Mouse (Mus musculus) B cell, adult 62 days (primary cell): Measurements from ENCODE around the gene Slc2a4. TPM values are rescaled to one million over a fixed set of nuclear protein-coding genes. Genes with fewer than 3 reads are reported as not detected.

Experiments used
- total RNA-seq: library from RNA; stranded (reverse); gene quantifications from 4 replicates; pipeline ENCODE4 v1.2.4, GENCODE M21; 2023

Slc2a4 gene
- not detected in 4 replicates for total RNA-seq

DNA sequence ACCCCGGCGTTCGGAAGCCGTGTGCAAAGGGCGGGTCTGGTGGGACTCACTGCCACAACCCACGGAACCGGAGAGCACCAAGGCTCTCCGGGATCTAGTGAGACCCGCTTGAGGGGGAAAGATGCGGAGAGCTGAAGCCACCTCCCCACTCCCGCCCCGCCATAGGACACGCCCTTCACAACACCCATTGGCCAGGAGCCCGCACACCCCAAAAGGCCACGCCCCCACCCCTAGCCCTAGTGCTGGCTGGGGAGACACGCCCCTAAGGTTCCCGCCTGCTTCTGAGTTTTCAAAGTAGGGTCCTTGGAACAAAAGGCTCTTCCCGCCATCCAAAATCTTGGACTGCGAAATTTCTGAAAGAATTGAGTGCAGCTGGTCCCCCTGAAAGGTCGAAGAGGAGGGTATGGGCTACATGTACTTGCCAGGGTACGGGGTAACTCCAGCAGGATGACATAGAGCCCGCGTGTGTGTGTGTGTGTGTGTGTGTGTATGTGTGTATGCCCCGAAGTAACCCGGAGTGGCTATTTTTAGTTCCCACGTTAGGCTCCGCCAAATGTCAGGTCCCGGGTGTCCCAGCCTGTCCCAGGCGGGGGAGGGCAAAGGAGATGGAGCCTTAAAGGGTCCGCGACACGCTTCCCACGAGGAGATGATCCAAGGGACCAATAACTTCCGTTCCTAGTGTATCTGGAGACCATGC is at the start of gene Slc2a4:
Gene Slc2a4, minus strand, starts transcription at position 123 of the 697 bp plus-strand sequence.

DNA sequence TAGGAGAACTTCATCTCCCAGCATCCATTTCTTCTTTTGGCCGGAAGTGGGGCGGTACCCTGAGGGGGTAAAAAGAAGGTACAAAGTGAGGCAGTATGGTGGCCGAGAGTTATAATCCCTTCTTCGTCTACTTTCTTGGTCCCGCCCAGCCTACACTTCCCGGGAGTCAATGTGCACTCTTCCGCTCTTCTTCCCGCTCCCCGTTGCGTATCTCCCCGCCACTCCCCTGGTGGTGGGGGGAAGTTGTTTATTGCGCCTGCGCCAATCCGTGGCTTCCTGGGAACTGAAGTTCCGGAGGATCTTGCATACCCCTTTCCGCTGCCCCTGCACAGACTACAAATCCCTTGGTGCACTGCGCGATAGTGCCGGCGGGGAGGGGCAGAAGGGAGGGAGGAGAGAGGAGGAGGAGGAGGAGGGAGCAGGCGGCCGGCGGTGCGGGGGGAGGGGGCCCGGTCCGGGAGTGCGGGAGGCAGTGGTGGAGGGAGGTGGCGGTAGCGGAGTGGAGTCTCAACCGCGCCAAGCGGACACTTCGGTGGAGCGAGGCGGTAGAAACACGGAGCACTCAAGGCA is 47.5 kb upstream of the Slc2a4 start, which contains the start of gene Phf23:
Gene Phf23, plus strand, starts transcription at position 387 of the 570 bp plus-strand sequence.

DNA sequence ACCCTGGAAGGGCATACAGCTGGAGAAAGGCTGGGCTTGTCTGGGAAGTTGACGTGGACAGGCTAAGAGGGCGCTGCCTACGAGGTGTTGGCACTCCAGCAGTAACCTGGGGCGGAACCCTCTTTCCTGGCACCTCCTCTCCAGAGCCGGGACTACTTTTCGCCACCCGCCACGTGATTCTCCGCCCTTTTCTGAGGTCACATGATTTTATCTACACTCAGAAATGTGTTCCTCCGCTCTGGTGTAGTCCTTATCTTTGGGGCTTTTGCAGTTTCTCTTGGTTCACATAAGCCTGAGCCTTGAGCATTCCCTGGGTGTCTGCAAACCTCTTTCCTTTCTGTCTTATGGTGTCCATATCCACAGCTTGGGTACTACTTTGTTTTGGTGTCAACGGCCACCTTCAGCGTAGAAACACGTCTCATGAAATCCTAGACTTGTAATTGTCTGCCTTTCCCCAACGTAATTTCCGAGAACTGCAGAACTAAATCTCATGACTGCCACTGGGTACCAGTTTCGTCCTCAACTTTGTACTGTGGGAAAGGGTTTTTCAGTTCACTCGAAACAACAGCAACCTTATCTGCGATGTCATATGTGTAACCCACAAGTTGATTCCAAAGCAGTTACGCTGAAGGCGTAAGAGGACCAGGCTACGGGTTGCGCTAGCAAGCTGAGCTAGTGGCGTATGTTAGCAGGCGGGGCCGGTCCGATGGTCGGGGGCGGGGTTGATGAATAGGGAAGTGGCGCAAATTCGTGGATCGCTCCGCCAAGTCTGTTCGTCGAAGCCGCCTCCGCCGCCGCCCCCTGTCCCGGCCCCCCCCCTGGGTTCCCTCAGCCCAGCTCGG is 43.1 kb upstream of the Slc2a4 start, which contains the start of gene Gabarap:
Gene Gabarap, plus strand, starts transcription at position 294 of the 842 bp plus-strand sequence.

DNA sequence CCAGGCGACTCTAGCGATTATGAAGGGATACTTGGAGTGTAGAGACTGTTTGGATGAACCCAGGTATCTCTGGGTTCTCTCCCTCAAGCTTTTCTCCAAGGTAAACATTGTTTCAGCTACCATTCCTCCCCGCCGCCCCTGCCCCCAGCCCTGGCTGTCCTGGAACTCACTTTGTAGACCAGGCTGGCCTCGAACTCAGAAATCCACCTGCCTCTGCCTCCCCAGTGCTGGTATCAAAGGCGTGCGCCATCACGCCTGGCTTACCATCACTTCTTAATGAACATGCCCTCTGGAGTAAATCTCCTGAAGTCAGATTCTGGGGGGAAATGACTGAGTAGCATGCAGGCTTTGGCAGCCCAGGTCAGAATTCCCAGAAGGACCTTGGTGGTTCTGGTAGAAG is 34.2 kb upstream of the Slc2a4 start, which contains the start of gene Elp5:
Gene Elp5, minus strand, starts transcription at position 293 of the 400 bp plus-strand sequence.

DNA sequence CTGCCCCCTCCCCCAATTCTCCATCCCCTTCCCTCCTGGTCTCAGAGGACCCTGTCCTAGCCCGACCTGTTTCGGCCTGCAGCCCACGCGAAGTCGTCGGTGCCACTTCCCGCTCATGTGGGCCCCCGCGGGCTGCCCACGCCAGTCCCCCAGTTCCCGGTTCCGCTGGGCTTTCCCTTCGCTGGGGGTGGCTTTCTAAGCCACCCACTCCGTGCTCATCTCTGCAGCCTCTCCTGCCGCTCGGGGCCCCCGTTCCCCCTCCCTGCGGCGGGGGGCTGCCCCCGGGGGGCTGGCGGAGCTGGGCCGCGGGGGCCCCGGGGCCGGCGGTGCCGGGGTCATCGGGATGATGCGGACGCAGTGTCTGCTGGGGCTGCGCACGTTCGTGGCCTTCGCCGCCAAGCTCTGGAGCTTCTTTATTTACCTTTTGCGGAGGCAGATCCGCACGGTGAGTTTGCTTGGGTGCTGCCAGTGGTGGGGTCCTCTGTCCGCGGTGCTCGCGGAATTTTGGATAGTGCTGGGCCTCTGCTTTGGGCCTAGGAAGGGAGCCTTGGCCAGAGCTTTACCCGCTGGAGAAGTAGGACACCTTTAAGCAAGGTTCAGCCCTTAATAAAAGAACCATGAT is 33.3 kb upstream of the Slc2a4 start, which contains the start of gene Ctdnep1:
Gene Ctdnep1, plus strand, starts transcription at position 16 of the 622 bp plus-strand sequence.

DNA sequence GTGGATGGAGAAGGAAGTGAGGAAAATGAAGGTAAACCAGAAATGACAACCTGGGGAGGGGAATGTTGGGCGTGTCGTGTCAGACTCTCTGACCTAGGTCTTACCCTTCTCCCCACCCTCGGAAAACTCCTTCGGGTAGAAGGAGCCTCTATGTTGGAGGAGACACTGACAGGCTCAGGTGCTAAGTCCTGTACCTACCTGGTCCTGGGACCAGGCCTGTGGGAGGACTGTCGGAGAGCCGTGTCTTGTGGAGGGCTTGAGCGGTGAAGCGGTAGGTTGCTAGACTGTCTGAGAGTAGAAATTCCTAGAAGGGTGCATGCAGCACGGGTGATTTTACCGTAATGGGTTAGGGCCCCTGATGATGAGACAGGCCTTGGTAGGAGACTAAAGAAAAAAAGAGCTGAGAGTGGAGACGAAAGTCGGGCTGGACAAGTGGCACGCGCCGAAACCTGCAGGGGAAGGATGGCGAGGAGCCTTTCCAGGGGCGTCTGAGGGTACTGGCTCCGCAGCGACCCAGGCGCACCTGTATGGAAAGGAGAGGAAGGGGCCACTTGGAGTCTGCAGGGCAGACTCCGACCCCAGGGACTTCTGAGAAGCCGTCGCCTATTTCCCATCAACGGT is 16.8 kb upstream of the Slc2a4 start, which contains the start of gene Cldn7:
Gene Cldn7, plus strand, starts transcription at position 130 of the 621 bp plus-strand sequence.

DNA sequence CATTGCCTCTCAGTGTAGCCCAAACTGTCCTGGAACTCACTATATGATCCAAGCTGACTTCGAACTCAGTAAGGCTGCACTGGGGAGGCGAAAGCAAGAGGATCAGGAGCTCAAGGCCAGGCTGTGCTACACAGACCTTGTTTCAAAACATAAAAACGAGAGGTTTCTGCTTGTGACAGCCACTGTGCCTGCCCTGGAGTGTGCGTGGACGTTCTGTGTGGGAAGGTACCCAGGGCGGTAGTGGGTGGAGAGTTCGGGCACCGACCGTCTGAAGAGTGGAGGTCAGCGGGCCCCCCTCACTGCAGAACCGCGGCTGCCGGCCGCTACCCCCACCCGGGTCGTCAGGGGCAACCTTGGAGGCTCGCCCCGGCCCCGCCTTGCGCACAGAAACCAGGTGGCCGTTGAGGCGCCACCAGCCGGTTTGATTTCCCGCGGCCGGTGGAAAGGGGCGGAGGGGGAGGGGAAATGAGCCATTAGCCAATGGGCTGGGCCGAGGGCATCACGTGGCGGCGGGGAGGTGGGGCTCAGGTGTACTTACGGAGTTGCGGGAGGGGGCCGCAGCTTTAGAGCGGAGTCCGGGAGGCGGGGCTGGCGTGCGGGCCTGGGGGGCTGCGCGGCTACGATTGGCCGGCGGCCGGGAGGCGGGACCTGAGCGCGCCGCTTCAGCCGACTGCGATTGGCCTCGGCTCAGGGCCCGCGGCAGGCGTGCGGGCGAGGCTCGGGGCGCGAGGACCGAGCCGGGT is 12.7 kb downstream of the Slc2a4 start, which contains the start of gene Ybx2:
Gene Ybx2, plus strand, starts transcription at position 660 of the 743 bp plus-strand sequence.

DNA sequence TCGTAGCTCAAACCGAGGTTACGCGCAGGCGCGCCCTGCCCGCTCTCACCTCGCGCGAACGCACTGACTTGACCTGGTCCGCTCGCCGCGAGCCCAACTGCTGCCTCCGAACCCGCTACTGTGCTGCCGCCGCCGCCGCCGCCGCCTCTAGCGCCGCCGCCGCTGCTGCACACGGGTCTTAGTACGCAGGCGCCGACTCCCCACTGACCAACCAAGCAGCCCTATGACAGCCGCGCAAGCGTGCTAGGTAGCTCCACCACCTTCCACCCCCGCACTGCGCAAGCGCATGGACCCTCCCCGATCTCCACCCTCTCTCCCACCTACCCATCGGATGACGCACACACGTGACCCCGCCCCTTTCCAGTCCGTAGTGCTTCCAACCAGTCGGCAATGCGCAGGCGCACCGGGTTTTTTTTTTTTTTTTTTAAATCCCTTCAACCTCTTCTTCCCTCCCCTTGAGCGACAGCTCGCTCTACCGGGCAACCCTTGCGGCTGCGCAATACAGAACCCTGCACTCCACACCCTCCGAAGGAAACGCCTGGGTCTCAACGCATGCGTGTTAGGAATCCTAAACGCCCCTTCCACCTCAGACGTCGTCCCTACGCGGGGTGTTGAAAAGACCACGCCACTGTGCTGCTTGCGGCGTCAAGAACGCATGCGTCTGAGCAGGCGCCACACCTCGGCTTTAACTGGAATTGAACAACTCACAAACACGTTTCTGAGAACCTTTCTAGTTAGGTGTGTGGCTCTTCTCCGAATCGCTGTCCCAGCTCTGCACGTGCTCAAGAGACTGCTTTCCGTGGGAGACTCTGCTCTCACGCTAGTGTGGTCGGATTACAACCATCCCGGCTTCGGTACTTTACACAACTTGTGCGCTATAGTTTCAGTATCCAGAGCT is 26.6 kb downstream of the Slc2a4 start, which contains the start of gene Eif5a:
Gene Eif5a, minus strand, starts transcription at position 845 of the 898 bp plus-strand sequence.

DNA sequence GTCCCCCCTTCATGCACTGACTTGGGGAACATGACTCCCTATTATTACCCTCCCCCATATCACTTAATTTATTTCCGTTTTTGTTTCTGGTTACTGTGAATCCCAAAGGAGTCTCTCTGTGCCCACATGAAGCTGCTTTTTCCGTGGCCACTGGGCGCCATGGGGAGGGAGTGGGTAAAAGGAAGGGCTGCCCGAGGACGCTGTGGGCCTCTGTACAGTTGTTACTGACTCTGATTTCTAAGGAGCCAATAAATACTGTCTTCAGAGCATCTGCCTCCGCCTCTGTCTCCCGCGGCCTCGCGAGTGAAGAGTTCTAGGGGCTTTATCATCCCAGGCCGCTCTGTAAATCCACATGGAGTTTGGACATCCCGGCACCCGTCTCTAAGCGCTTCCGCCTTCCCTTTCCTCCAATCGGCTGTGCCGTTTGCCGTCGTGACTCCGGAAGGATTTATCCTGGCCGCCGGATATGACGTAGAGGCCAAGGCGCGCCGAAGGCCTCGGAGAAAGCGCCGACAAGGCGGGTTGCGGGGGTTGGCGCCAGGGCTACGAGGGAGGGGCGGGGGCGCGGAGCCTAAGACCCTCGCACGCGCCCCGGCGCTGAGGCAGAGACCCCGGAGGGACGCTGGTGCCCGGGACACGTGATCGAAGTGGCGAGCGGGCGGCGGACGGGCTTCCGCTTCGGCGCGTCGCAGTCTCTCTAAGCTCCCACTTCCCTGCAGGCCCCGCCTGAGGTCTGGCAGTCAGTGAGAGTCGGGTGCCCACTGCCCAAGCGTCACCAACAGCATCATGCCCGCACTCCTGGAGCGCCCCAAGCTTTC is 34.2 kb downstream of the Slc2a4 start, which contains the start of gene Gps2:
Gene Gps2, plus strand, starts transcription at position 335 of the 818 bp plus-strand sequence.

DNA sequence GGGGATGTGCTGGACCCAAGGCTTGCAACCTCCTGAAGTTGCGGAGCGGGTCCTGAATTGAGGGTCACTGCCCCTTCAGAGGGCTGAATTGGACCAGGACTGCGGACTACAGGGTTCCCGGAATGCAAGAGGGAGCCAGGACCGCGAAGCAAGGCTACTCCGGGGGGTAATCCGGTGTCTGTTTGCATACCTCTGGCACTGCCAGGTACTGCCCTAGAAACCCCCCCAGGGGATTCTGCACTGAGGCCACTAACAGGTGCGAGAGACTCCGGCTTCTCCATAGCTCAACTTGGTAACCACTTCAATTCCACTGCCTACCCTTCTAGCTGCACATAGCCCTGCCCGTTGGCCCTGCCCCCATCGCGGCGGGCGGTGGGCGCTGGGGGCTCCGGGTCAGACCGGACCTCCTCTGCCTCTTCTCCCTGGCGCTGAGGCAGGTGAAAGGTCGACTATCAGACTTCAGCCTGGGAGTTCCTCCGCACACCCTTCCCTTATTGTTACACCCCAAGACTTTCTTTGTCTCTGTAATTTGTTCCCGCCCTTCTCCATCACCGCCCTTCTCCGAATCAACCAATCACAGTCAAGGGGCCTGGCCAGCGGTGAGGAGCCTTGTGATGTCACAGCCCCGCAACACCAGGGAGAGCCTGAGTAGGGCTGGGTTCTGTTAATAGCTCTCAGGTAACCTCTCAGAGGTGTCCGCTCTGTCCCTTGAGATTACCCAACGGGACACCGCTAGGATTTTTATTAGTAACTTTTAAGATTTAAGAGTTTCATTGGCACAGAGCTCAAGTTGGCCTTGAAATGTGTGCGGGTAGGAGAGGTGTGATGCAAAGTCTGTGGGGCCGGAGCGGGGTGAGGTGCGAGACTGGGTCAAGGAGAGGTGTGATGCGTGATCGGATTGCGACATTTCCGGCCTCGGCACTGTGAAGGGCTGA is 47.2 kb downstream of the Slc2a4 start, which contains the start of the genes 2810408A11Rik and Neurl4:
Gene 2810408A11Rik, minus strand, starts transcription at position 517 of the 935 bp plus-strand sequence.
Gene Neurl4, plus strand, starts transcription at position 602 of the 935 bp plus-strand sequence.

DNA sequence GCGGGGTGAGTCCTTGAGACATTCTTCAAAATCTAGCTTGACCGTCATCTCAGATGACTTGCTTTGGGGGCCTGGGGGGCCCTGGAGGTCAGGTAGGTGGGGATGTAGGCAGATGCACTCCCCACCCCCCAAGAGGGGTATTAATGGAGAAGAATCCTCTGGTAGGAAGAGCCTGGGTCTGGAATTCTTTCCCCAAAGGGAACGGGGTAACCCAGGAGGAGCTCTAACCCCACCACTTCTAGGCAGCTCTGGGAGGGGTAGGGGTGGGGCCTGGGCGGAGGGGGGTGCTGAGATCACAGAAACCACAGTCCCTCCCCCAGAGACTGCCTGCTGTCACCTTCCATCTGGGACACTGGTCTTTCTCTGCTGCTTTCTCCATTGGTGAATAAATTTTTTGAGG is 52.7 kb downstream of the Slc2a4 start, which contains the start of gene Acap1:
Gene Acap1, minus strand, starts transcription at position 249 of the 400 bp plus-strand sequence.

Other genes with a start within 250 kb of the Slc2a4 start
- 227 to 251 TPM (median 238 TPM) in 4 replicates for gene Polr2a, start 189.6 kb downstream of the Slc2a4 start, total RNA-seq
- gene Slc35g3, start 186.2 kb downstream of the Slc2a4 start, total RNA-seq = not detected in 4 replicates
- gene Zbtb4, start 182.3 kb downstream of the Slc2a4 start, total RNA-seq = 62.1 to 72.6 TPM (median 65.4 TPM) in 4 replicates
- gene Chrnb1, start 152.2 kb downstream of the Slc2a4 start, total RNA-seq = 7.8 to 14.5 TPM (median 12.0 TPM) in 4 replicates
- gene Fgf11, start 146.3 kb downstream of the Slc2a4 start, total RNA-seq = 0.21 to 0.22 TPM in 2 of 4 replicates, not detected in the others
- 0.30 TPM in 1 of 4 replicates, not detected in the others for gene Tmem102, start 142.6 kb downstream of the Slc2a4 start, total RNA-seq
- gene Gm39566, start 132.9 kb downstream of the Slc2a4 start, total RNA-seq = not detected in 4 replicates
- not detected in 4 replicates for gene Spem2, start 129.7 kb downstream of the Slc2a4 start, total RNA-seq
- not detected in 4 replicates for gene Spem1, start 126.0 kb downstream of the Slc2a4 start, total RNA-seq
- 0.27 to 1.5 TPM (median 0.32 TPM) in 4 replicates for gene Nlgn2, start 110.4 kb downstream of the Slc2a4 start, total RNA-seq
- gene Tmem256, start 109.7 kb downstream of the Slc2a4 start, total RNA-seq = 29.5 to 37.7 TPM (median 32.6 TPM) in 4 replicates
- gene Plscr3, start 101.8 kb downstream of the Slc2a4 start, total RNA-seq = 9.9 to 12.6 TPM (median 11.5 TPM) in 4 replicates
- not detected in 4 replicates for gene Tnk1, start 89.5 kb downstream of the Slc2a4 start, total RNA-seq
- not detected in 4 replicates for gene Tmem95, start 70.2 kb downstream of the Slc2a4 start, total RNA-seq
- gene Kctd11, start 66.8 kb downstream of the Slc2a4 start, total RNA-seq = 1.3 to 2.6 TPM (median 2.3 TPM) in 4 replicates
- gene Acap1, start 52.6 kb downstream of the Slc2a4 start, total RNA-seq = 473 to 501 TPM (median 485 TPM) in 4 replicates
- 1.2 to 3.5 TPM (median 2.0 TPM) in 4 replicates for gene 2810408A11Rik, start 47.2 kb downstream of the Slc2a4 start, total RNA-seq
- gene Neurl4, start 47.1 kb downstream of the Slc2a4 start, total RNA-seq = 51.5 to 76.4 TPM (median 73.4 TPM) in 4 replicates
- gene Gps2, start 34.3 kb downstream of the Slc2a4 start, total RNA-seq = 144 to 150 TPM (median 147 TPM) in 4 replicates
- gene Eif5a, start 26.2 kb downstream of the Slc2a4 start, total RNA-seq = 337 to 380 TPM (median 350 TPM) in 4 replicates
- gene Ybx2, start 12.4 kb downstream of the Slc2a4 start, total RNA-seq = not detected in 4 replicates
- gene Cldn7, start 16.6 kb upstream of the Slc2a4 start, total RNA-seq = not detected in 4 replicates
- 87.5 to 123 TPM (median 99.1 TPM) in 4 replicates for gene Ctdnep1, start 33.0 kb upstream of the Slc2a4 start, total RNA-seq
- gene Elp5, start 34.3 kb upstream of the Slc2a4 start, total RNA-seq = 49.4 to 55.9 TPM (median 52.5 TPM) in 4 replicates
- 285 to 331 TPM (median 318 TPM) in 4 replicates for gene Gabarap, start 43.0 kb upstream of the Slc2a4 start, total RNA-seq
- 48.3 to 52.7 TPM (median 51.4 TPM) in 4 replicates for gene Phf23, start 47.6 kb upstream of the Slc2a4 start, total RNA-seq
- gene Dvl2, start 52.4 kb upstream of the Slc2a4 start, total RNA-seq = 51.2 to 61.3 TPM (median 58.7 TPM) in 4 replicates
- 44.6 to 55.5 TPM (median 48.8 TPM) in 4 replicates for gene Acadvl, start 67.2 kb upstream of the Slc2a4 start, total RNA-seq
- gene Dlg4, start 68.8 kb upstream of the Slc2a4 start, total RNA-seq = 3.9 to 7.2 TPM (median 4.3 TPM) in 4 replicates
- not detected in 4 replicates for gene Asgr1, start 105.9 kb upstream of the Slc2a4 start, total RNA-seq
- not detected in 4 replicates for gene Asgr2, start 144.5 kb upstream of the Slc2a4 start, total RNA-seq
- not detected in 4 replicates for gene Mgl2, start 182.1 kb upstream of the Slc2a4 start, total RNA-seq
- not detected in 4 replicates for gene Clec10a, start 208.0 kb upstream of the Slc2a4 start, total RNA-seq